Mouse (Mus musculus): ENCODE data around the gene Nrp1.
A peak's percentile ranks its signal among the peaks of the same experiment; 100 is the strongest.

Nrp1 gene

GRCm38 (mm10) chr8:128511732-128512131 is 153.3 kb downstream of the Nrp1 start:
- no peak for DNase-seq

- DNase-seq: no peak
These were observed 158.5 kb downstream of the Nrp1 start for GRCm38 (mm10) chr8:128516846-128517446.

- no peak for DNase-seq
These were observed 159.2 kb downstream of the Nrp1 start for GRCm38 (mm10) chr8:128517546-128518102.

GRCm38 (mm10) chr8:128519366-128519765 is 161.0 kb downstream of the Nrp1 start:
- peak; percentile 29 to 38 for DNase-seq

GRCm38 (mm10) chr8:128523825-128524224 is 165.4 kb downstream of the Nrp1 start:
- DNase-seq: peak; percentile 7 to 19

GRCm38 (mm10) chr8:128525912-128526311 is 167.5 kb downstream of the Nrp1 start:
- DNase-seq: no peak

GRCm38 (mm10) chr8:128528591-128529383 is 170.4 kb downstream of the Nrp1 start:
- DNase-seq: no peak

GRCm38 (mm10) chr8:128534442-128534871 is 176.1 kb downstream of the Nrp1 start:
- DNase-seq: no peak

GRCm38 (mm10) chr8:128535685-128536084 is 177.3 kb downstream of the Nrp1 start:
- DNase-seq: no peak

GRCm38 (mm10) chr8:128538378-128538777 is 180.0 kb downstream of the Nrp1 start:
- no peak for DNase-seq

- no peak for DNase-seq
These were observed 183.1 kb downstream of the Nrp1 start for GRCm38 (mm10) chr8:128541355-128542090.

GRCm38 (mm10) chr8:128544128-128544846 is 185.9 kb downstream of the Nrp1 start:
- no peak for DNase-seq

GRCm38 (mm10) chr8:128546287-128546686 is 187.9 kb downstream of the Nrp1 start:
- no peak for DNase-seq

- no peak for DNase-seq
These were observed 189.0 kb downstream of the Nrp1 start for GRCm38 (mm10) chr8:128547361-128547760.

- DNase-seq: no peak
These were observed 191.3 kb downstream of the Nrp1 start for GRCm38 (mm10) chr8:128549738-128550137.

GRCm38 (mm10) chr8:128551421-128552139 is 193.2 kb downstream of the Nrp1 start:
- DNase-seq: peak; percentile 69
